Mouse (Mus musculus): ENCODE results near the gene Gm10642. TPM values are rescaled to one million over a fixed set of nuclear protein-coding genes. Genes with fewer than 3 reads are reported as not detected.

The Gm10642 gene
- polyA plus RNA-seq, 1 experiment from 2014 or later = 1.4 TPM

DNA sequence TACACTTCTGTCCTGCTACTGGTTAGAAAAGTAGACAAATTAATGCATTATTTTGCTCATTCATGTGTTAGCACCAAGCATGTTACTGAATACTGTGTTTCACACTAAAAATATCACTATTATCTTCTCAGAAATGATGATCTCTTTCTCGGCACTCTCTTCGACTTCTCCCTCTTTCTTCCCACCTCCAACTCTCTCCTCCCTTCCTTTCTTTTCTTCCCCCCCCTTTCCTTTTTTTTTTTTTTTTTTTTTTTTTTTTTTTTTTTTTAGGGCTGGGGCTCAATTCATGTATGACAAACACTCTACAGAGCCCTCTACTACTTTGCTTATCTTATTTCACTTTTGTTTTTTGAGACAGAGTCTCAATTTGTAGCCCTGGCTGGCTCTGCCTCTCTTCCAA lies 2.2 kb downstream of the Gm10642 start:
- ATAC-seq = no peak
- 81% methylated on average over 2 of the region's 2 CpGs for WGBS
- no peak for TF ChIP-seq CTCF (IDR thresholded peaks at IDR 0.05; ENCODE audit: low read depth)
- no peak overlapping the region for H3K9ac ChIP-seq (ENCODE audit: low read depth, low read length)
- no peaks in the 10 kb centered on the region for H3K4me1 ChIP-seq (replicated peaks; ENCODE audit: control insufficient read depth, insufficient read depth, low read length)
- H3K4me3 ChIP-seq (ENCODE audit: low read depth, low read length) = no peak overlapping the region
- no peaks in the 10 kb centered on the region for H3K27me3 ChIP-seq (replicated peaks; ENCODE audit: control insufficient read depth, insufficient read depth, low read length)
- no peak overlapping the region for H3K27ac ChIP-seq (ENCODE audit: low read depth, low read length)
- H3K4me2 ChIP-seq (replicated peaks; ENCODE audit: low read depth) = no peak overlapping the region
- H3K36me3 ChIP-seq (ENCODE audit: control insufficient read depth, insufficient read depth) = no peaks in the 10 kb centered on the region
- H3K9me3 ChIP-seq (ENCODE audit: control insufficient read depth) = no peaks in the 10 kb centered on the region

DNA sequence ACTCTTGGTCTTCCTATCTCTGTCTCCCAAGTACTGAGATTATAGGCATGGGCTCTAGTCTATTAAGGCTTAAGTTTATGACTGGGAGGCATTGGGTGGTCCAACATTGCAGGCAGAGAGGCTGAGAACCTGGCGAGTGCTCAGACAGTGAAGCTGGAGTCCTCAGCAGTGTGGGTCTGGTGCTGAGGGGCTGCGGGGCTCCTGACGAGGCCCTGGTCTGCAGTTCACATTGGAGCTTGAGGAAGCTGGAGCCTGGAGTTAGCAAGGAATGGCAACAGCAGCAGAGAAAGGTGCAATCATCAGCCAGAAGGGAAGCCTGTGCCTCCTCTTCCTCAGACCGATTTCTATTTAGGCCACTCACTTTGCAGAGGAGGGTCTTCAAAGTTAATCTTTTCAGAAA lies 8.8 kb downstream of the Gm10642 start:
- no peaks in the 10 kb centered on the region for H3K9me3 ChIP-seq (ENCODE audit: control insufficient read depth)
- no peak overlapping the region for H3K4me2 ChIP-seq (replicated peaks; ENCODE audit: low read depth)
- TF ChIP-seq CTCF (IDR thresholded peaks at IDR 0.05; ENCODE audit: low read depth) = no peak
- no peak overlapping the region for H3K9ac ChIP-seq (ENCODE audit: low read depth, low read length)
- H3K27me3 ChIP-seq (replicated peaks; ENCODE audit: control insufficient read depth, insufficient read depth, low read length) = no peaks in the 10 kb centered on the region
- H3K4me1 ChIP-seq (replicated peaks; ENCODE audit: control insufficient read depth, insufficient read depth, low read length) = no peaks in the 10 kb centered on the region
- H3K4me3 ChIP-seq (ENCODE audit: low read depth, low read length) = no peak overlapping the region
- no peak for ATAC-seq
- no peak overlapping the region for H3K27ac ChIP-seq (ENCODE audit: low read depth, low read length)
- 81% methylated on average over 4 of the region's 4 CpGs for WGBS
- no peaks in the 10 kb centered on the region for H3K36me3 ChIP-seq (ENCODE audit: control insufficient read depth, insufficient read depth)

DNA sequence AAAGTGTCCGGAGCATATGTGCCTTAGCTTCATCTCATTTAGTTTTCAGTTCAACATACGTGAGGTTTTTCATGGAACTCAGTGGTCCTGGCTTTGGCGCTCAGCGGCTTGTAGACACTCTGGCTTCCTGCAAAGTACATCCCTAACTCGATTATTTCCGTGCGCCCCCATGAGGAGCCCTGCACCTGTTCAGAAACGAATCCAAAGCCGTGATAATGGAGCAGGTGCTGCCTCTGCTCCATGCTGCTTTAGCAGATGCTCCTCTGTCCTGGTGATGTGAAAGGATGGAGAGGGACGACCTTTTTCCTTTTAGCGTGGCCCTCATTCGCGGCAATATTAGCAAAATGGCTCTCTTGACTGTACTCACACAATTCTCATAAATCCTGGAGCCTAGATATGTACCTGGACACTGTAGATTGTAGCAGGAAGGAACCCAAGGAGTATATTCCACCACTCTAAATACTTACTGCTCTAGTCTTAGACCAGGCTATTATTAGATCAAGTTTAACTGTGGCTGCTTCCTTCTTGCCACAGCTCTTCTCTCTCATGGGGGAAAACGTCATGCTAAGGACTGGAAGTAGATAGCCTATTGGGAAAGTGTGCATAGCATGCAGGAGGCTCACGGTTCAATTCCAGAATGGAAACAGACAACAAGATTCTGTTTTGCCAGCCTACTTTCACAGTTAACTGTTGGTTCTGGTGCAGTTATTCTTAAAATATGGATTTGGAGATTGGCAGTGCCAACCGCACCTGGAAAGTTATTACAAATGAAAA lies 9.5 kb downstream of the Gm10642 start:
- ATAC-seq = no peak
- Histone ChIP-seq H3K9ac (ENCODE audit: low read depth, low read length) (no peak overlapping the region), H3K27ac (ENCODE audit: low read depth, low read length) (no peak overlapping the region), H3K36me3 (ENCODE audit: control insufficient read depth, insufficient read depth) (no peaks in the 10 kb centered on the region), H3K9me3 (ENCODE audit: control insufficient read depth) (no peaks in the 10 kb centered on the region), H3K4me3 (ENCODE audit: low read depth, low read length) (no peak overlapping the region), H3K4me2 (replicated peaks; ENCODE audit: low read depth) (no peak overlapping the region), H3K4me1 (replicated peaks; ENCODE audit: control insufficient read depth, insufficient read depth, low read length) (no peaks in the 10 kb centered on the region), H3K27me3 (replicated peaks; ENCODE audit: control insufficient read depth, insufficient read depth, low read length) (no peaks in the 10 kb centered on the region)
- TF ChIP-seq CTCF (IDR thresholded peaks at IDR 0.05; ENCODE audit: low read depth) = no peak
- WGBS = 69% methylated on average over 16 of the region's 16 CpGs

DNA sequence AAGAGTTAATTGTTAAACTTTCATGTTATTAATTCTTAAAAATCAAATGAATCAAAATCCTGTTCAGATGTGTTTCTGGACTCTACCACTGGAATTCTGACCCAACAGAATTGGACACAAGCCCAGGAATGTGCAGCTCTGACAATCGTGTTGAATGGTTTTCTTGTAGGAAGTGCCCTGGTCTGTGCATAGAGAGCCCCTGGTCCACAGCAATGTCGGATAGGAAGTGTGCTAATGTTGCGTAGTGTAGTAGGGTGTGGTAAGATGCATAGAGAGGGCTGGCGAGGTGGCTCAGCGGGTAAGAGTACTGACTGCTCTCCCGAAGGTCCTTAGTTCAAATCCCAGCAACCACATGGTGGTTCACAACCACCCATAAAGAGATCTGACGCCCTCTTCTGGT lies 10.8 kb downstream of the Gm10642 start:
- no peak for ATAC-seq
- H3K36me3 ChIP-seq (ENCODE audit: control insufficient read depth, insufficient read depth) = no peaks in the 10 kb centered on the region
- H3K4me1 ChIP-seq (replicated peaks; ENCODE audit: control insufficient read depth, insufficient read depth, low read length) = no peaks in the 10 kb centered on the region
- no peak overlapping the region for H3K4me2 ChIP-seq (replicated peaks; ENCODE audit: low read depth)
- no peaks in the 10 kb centered on the region for H3K9me3 ChIP-seq (ENCODE audit: control insufficient read depth)
- H3K9ac ChIP-seq (ENCODE audit: low read depth, low read length) = no peak overlapping the region
- H3K27ac ChIP-seq (ENCODE audit: low read depth, low read length) = no peak overlapping the region
- no peak overlapping the region for H3K4me3 ChIP-seq (ENCODE audit: low read depth, low read length)
- no peak for TF ChIP-seq CTCF (IDR thresholded peaks at IDR 0.05; ENCODE audit: low read depth)
- 65% methylated on average over 7 of the region's 7 CpGs for WGBS
- no peaks in the 10 kb centered on the region for H3K27me3 ChIP-seq (replicated peaks; ENCODE audit: control insufficient read depth, insufficient read depth, low read length)

DNA sequence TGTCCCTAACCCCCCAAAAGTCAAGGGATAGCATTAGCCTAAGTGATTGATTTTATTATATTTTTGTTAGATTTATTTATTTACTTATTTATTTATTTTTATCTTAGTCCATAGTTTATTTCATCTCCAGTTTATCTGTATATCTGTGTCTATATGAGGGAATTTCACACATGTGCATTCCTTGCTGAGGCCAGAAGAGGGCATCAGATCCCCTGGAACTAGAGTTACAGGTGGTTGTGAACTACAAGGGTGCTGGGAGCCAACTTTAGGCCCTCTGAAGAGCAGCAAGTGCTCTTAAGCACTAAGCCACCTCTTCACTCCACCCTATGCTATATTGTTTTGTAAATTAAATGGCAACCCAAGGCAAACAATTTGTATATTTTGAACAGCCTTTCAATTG lies 12.0 kb downstream of the Gm10642 start:
- H3K4me3 ChIP-seq (ENCODE audit: low read depth, low read length) = no peak overlapping the region
- H3K36me3 ChIP-seq (ENCODE audit: control insufficient read depth, insufficient read depth) = no peaks in the 10 kb centered on the region
- no peak overlapping the region for H3K9ac ChIP-seq (ENCODE audit: low read depth, low read length)
- no peaks in the 10 kb centered on the region for H3K4me1 ChIP-seq (replicated peaks; ENCODE audit: control insufficient read depth, insufficient read depth, low read length)
- ATAC-seq = no peak
- H3K27ac ChIP-seq (ENCODE audit: low read depth, low read length) = no peak overlapping the region
- H3K27me3 ChIP-seq (replicated peaks; ENCODE audit: control insufficient read depth, insufficient read depth, low read length) = no peaks in the 10 kb centered on the region
- peak; percentile 62 for TF ChIP-seq CTCF (IDR thresholded peaks at IDR 0.05; ENCODE audit: low read depth)
- H3K4me2 ChIP-seq (replicated peaks; ENCODE audit: low read depth) = no peak overlapping the region
- no peaks in the 10 kb centered on the region for H3K9me3 ChIP-seq (ENCODE audit: control insufficient read depth)

DNA sequence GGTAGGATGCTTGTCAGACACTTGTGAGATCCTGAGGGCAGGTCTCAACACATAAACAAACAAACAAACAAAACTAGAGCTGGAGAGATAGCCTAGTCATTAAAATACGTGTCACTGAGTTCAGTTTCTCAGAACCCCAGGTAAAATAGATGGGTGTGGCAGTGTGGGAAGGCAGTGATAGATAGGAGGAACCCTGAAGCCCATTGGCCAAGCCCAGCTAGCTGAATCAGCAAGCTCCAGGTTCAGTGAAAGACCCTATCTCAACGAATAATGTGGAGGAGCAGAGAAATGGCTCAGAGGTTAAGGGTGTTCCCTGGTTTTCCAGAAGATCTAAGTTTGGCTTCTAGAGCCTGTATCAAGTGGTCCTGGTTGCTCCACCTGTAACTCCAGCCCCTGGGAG lies 13.1 kb downstream of the Gm10642 start:
- H3K4me3 ChIP-seq (ENCODE audit: low read depth, low read length) = no peak overlapping the region
- H3K4me1 ChIP-seq (replicated peaks; ENCODE audit: control insufficient read depth, insufficient read depth, low read length) = no peaks in the 10 kb centered on the region
- no peak overlapping the region for H3K4me2 ChIP-seq (replicated peaks; ENCODE audit: low read depth)
- no peak overlapping the region for H3K27ac ChIP-seq (ENCODE audit: low read depth, low read length)
- H3K27me3 ChIP-seq (replicated peaks; ENCODE audit: control insufficient read depth, insufficient read depth, low read length) = no peaks in the 10 kb centered on the region
- no peak overlapping the region for H3K9ac ChIP-seq (ENCODE audit: low read depth, low read length)
- ATAC-seq = no peak
- no peaks in the 10 kb centered on the region for H3K9me3 ChIP-seq (ENCODE audit: control insufficient read depth)
- no peaks in the 10 kb centered on the region for H3K36me3 ChIP-seq (ENCODE audit: control insufficient read depth, insufficient read depth)
- TF ChIP-seq CTCF (IDR thresholded peaks at IDR 0.05; ENCODE audit: low read depth) = no peak
- 22% methylated on average over 2 of the region's 2 CpGs for WGBS

All from intestine, postnatal 0 days (tissue).